Mouse (Mus musculus) testis, postnatal 10 days (tissue): Measurements from ENCODE around the gene Snx15.

Experiments
- DNase-seq: peaks from one replicate; pipeline ENCODE4 v3.0.0; 2021; ENCODE audit warnings: low spot score

Snx15 gene

DNA sequence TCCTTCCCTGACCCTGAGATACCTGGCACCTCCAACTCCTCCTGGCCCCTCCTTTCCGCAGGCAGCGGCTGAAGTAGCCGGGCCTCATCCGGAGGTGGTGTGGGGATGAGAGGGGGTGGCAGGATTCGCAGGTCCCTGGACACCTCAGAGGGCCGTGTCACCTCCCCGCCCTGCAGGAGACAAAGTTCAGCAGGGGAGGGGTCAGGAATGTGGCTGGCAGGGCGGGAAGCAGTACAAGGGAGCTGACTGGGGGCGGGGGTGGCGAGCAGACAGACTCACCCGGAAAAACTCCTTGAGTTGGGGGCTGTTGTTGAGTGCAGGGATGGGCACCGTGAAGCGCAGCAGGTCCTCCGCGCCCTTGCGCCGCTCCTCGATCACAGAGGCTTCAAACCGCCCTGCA is 6.3 kb downstream of the Snx15 start:
- no peak for DNase-seq

DNA sequence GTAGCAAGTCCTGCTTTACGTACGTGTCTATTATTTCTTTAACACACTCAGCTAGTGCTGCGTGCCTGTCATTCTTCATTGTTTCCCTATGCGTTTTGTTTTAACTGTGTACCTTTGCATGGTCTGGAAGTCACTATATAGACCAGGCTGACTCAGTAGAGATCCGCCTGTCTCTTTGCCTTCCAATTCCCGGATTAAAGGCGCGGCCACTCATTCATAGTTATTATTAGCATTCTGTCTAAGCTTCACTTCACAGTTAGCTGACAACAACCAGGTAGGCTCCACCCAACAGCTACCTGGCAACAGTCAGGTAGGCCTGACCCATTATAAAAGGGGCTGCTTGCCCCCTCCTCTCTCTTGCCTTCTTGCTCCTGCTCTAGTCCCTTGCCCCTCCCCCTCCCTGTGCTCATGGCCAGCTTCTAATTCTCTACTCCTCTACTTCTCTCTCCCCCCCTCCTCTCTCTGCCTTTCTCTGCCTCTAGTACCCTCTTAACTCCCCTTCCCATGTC is 9.4 kb downstream of the Snx15 start:
- DNase-seq: peak; percentile 65

- peak; percentile 90 for DNase-seq
Measured at GRCm38 (mm10) chr19:6117986-6118676, 10.0 kb downstream of the Snx15 start, which contains the start of gene Sac3d1. Gene Sac3d1, minus strand, starts transcription at chr19:6118650.

DNA sequence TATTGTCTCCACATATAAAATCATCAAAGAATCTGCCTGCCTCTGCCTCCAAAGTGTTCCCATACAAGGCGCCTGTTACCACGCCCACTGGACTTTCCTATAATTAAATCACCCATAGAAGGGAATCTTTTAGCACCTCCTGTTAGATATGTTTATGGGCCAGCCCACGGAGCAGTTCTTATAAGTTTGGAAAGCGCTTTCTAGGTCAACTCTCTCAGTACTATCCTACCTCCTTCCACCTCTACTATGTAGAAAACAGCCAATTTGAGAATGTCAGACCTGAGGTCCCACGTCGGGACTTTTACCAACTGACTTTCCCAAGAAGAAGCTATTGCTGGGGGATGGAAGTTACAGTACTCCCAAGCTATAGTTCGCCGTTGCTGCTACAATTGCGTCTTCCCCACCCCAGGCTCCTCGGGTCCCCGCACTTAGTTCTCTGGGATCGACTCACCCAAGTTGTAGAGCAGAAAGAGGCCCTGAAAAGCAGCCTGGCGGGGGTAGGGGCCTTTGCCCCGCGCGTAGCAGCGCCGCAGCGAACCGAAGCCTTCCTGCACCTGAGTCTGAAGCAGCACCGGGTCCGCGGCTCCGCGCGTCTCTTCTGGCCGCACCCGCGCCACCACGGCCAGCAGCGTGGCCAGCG is 10.6 kb downstream of the Snx15 start:
- DNase-seq: no peak

- no peak for DNase-seq
Measured at GRCm38 (mm10) chr19:6116113-6116850, 11.8 kb downstream of the Snx15 start.

DNA sequence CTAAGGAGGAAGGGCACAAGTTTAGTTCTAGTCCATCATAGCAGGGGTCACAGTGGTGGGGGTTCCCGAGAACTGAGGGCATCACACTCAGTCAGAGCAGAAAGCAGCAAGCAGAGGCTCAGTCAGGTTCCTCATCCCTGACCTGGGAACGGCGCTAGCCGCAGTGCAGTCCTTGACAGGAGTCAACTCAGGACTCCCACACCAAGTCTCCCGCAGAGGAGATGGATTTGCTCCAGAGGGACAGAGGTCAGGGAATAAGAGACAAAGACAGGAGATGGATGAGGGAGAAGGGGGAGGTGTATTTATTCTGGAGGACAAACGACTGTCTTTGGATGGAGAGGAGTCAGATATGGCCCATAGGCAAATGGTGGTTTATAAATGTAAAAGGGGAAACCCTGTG is 15.0 kb downstream of the Snx15 start:
- DNase-seq: peak; percentile 40

DNA sequence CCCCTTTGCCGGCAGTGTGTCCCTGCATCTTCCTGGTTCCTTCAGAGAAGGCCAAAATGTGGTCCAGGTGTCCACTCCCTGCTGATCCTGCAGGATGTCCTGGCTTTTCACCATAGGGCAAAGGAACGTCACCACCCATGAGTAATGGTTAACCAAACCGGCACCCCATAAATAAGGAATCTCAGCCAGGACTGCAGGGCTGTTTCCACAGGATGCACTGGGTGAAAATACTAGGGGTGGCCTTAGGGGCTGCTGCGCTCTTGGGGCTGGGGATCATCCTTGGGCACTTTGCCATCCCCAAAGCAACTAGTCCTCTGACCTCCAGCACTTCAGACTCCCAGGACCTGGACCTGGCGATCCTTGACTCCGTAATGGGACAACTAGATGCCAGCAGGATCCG is 22.5 kb downstream of the Snx15 start, which contains the start of gene Naaladl1:
Gene Naaladl1 (plus strand): TSS at position 197 of the 400 bp plus-strand sequence.
- no peak for DNase-seq

DNA sequence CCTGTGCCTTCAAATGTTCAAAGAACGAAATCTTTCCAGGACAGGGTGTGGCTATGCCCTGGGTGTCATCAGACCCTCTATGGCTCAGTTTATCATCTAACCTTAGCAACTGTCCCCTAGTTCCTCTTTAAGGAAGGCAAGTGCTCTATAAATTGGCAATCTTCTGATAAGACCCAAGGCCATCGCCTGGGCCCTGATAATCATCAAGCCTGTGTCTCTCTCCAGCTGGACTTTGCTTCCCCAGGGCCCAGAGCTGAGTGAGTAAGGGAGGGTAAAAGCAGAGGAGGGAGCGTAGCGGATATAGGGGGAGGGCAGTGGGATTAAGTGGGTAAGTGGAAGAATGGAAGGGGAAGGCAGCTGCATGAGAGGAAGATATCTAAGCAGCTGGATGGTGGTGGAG is 23.6 kb downstream of the Snx15 start:
- no peak for DNase-seq

GRCm38 (mm10) chr19:6102169-6102853 is 25.8 kb downstream of the Snx15 start:
- no peak for DNase-seq

DNA sequence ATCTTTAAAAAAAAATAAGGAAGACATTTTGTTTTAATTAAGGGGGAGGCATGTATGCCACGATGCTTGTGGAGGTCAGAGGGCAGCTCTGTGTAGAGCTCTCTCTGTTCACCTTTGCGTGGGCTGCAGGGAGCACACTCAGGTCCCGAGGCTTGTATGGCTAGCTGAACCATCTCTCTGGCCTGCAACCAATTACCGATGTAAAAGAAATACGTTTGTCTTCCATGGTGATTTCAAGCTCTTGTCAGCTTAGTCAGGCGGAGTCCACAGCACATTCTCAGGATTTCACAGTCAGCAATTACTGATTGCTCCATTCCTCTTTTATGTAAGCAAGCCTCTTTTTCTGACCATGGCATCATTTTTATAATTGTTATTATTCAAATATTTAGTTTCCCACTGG is 26.9 kb downstream of the Snx15 start:
- DNase-seq: no peak

DNA sequence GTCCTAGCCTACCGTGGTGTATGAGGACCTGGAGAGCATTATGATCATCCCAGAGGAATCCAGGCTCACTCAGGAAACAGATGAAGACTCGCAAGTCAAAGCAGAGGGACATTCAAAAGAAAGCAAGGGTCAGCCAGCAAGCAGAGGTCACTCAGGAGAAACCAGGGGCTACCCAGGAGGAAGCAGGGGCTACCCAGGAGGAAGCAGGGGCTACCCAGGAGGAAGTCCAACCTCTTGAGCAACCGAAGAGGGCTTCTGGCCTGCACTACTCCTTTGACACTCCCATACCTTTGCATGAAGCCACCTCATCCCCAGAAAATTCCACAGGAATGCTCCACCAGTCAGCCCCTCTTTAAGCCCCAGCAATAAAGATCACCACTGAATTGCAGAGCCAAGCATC is 30.3 kb downstream of the Snx15 start:
- no peak for DNase-seq

DNA sequence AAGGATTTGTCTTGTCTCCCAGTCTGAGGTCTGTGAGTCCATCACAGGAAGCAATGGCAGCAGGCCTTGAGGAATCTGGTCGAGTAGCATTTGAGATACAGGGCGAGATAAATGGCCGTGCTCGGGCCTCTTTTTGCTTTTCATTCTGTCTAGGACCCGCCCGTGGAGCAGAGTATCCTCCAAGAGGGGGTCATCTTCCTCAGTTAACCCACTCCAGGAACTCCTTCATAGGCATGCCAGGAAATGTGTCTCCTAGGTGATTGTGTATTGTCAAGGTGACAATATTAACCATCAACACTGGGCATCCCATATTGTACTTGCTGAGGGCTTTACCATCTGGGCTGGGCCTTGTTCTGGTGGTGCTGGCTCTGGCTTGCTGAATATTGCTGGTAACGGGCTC is 34.0 kb downstream of the Snx15 start, which contains the start of gene AC131692.1:
Gene AC131692.1 (plus strand): TSS at position 301 of the 400 bp plus-strand sequence.
- DNase-seq: no peak

DNA sequence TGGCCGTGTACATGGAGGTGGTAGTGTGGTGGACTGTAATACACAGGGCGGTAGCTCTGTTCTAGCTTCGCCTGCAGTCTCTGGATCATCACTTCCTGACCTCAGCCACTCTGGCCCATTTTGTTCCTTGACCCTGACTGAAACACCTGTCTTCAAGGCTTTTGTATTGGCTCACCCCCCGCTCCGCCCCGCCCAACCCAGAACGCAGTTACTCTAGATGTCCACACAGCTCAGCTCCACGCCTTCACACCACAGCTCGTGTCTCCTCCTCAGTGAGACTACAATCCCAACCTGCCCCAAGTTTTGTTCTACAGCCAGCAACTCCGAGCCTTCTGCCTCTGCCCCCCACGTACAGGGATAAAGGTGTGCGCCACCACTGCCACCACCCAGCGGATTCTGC is 39.3 kb downstream of the Snx15 start:
- DNase-seq: no peak

DNA sequence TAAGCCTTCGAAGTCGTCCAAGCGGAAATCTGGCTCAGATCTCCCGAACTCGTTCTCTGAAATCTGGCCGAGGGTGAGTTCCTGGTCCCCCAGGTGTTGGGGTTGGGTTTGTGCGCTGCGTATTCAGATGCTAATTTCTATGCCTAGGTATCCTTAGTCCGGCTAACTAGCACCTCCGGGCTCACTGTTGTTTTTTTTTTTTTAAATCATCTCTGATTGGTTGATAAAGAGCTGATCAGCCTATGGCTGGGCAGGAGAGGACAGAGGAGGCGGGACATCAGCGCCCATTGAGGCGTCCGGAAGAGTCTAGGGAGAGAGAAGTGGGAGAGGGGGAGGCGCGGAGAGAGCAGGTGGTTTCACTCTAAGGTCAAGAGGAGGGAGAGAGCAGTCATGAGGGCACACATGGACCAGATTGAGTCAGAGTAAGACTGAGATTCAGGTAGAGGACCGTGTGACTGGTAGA is 42.7 kb downstream of the Snx15 start:
- peak; percentile 67 for DNase-seq

DNA sequence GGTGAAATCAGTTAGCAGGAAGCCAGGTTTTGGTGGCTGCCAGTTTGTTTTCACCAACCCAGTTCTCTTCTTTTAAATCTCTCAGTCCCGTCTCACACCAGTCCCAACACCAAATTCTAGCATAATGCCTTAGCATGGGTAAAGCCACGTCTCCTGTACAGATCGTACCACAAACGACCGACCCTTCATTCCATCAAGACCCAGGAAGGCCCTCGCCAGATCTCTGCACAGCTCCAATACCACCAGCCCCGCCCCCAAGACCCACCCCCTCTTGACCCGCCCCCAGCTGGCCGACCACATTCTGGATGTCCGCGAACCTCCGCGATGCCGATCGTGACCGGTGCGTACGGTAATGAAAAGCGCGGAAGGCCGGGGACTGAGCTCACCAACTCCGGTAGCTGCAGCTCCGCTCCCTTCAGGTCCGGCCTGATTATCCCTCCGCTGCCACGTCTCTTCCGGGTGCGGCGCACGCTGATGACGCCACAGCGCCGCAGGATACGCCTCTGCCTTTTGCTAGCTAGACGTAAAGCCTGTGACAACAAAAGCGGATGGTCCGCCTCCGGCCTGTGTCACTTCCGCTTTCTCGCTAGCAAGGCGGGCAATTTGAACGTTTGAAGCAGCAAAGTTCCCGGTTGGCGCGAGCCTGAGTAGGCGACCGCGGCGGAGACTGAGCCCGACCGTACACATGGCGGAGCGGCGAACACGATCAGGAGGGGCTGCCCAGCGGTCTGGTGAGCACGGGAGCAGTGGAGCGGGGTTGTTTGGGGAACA is 43.4 kb downstream of the Snx15 start, which contains the start of the genes Zfpl1 and Cdca5:
Gene Zfpl1 (minus strand): TSS at position 479 of the 771 bp plus-strand sequence.
Gene Cdca5 (plus strand): TSS at position 506 of the 771 bp plus-strand sequence.
- peak; percentile 95 for DNase-seq

- no peak for DNase-seq
Measured at GRCm38 (mm10) chr19:6082156-6082555, 45.9 kb downstream of the Snx15 start, which contains the start of gene Gm28374. Gene Gm28374, minus strand, starts transcription at chr19:6082256.

- DNase-seq: no peak
Measured at GRCm38 (mm10) chr19:6079983-6080480, 48.1 kb downstream of the Snx15 start, which contains the start of gene Tmem262. Gene Tmem262, plus strand, starts transcription at chr19:6080033.

- DNase-seq: peak; percentile 84
Measured at GRCm38 (mm10) chr19:6076564-6077393, 51.3 kb downstream of the Snx15 start, which contains the start of gene Vps51. Gene Vps51, minus strand, starts transcription at chr19:6077231.

GRCm38 (mm10) chr19:6073889-6074288 is 54.2 kb downstream of the Snx15 start:
- DNase-seq: no peak

GRCm38 (mm10) chr19:6071261-6071660 is 56.8 kb downstream of the Snx15 start:
- DNase-seq: no peak
